Mouse (Mus musculus) heart, postnatal 0 days (tissue): ENCODE results near the gene Hhipl1. TPM values are rescaled to one million over a fixed set of nuclear protein-coding genes. Genes with fewer than 3 reads are reported as not detected.

Source experiments
- ATAC-seq: fragments of 200-750 bp; cut with Nextera tagmentation; 2 replicates; pipeline ENCODE4 v1.8.0; 2017; ENCODE audit warnings: low read depth, moderate number of reproducible peaks, moderate library complexity; ENCODE audit not compliant: insufficient read depth
- DNase-seq: peaks from one replicate; pipeline ENCODE4 v3.0.0-alpha.2; 2016; ENCODE audit warnings: low spot score
- H3K27ac ChIP-seq: fragments of 300-500 bp; sonication (generic); 2 replicates; pipeline ENCODE4 v1.5.1; 2014; ENCODE audit warnings: low read depth, mild to moderate bottlenecking
- H3K27me3 ChIP-seq: fragments of 300-500 bp; sonication (generic); 2 replicates; pipeline ENCODE4 v1.6.1; 2014; ENCODE audit warnings: low read length, mixed read lengths; ENCODE audit not compliant: control insufficient read depth, insufficient read depth
- H3K36me3 ChIP-seq: fragments of 300-500 bp; sonication (generic); replicated peaks from 2 replicates; pipeline ENCODE4 v1.6.1; 2014; ENCODE audit warnings: low read length, mixed read lengths; ENCODE audit not compliant: control insufficient read depth, insufficient read depth
- H3K4me1 ChIP-seq: fragments of 300-500 bp; sonication (generic); 2 replicates; pipeline ENCODE4 v1.6.1; 2014; ENCODE audit warnings: antibody characterized with exemption; ENCODE audit not compliant: control insufficient read depth, insufficient read depth
- H3K4me2 ChIP-seq: fragments of 300-500 bp; sonication (generic); 2 replicates; pipeline ENCODE4 v1.6.1; 2014; ENCODE audit warnings: low read depth, mild to moderate bottlenecking, low read length, moderate library complexity
- H3K4me3 ChIP-seq: fragments of 300-500 bp; sonication (generic); 2 replicates; pipeline ENCODE4 v1.5.1; 2014; ENCODE audit warnings: low read depth, low read length
- H3K9ac ChIP-seq: fragments of 300-500 bp; sonication (generic); replicated peaks from 2 replicates; pipeline ENCODE4 v1.6.1; 2014; ENCODE audit warnings: low read depth, low read length, mixed read lengths
- H3K9me3 ChIP-seq: fragments of 300-500 bp; sonication (generic); replicated peaks from 2 replicates; pipeline ENCODE4 v1.6.1; 2016; ENCODE audit warnings: low read length; ENCODE audit not compliant: control insufficient read depth
- CTCF ChIP-seq: IDR thresholded peaks from 2 replicates; pipeline ENCODE4 v1.5.1; 2016; ENCODE audit warnings: antibody characterized with exemption, control low read depth, low read depth
- EP300 ChIP-seq: IDR thresholded peaks from 2 replicates; pipeline ENCODE4 v1.6.1; 2016; ENCODE audit warnings: antibody characterized with exemption, low read depth
- WGBS: fragments of 180-500 bp; shearing (Covaris S2); extraction: QIAGEN DNeasy Blood & Tissue Kit; methylation state at CpG from one replicate; pipeline ENCODE4 v1.1.7; 2014; 5-methylcytosine and 5-hydroxymethylcytosine counted together
- polyA plus RNA-seq: library from polyadenylated mRNA; unstranded; fragments of >200 nt; fragmentation: Nextera tagmentation; extraction: Ambion mirVana; gene quantifications from 2 replicates; pipeline ENCODE4 v1.2.1, GENCODE M21; 2015
- total RNA-seq: library from RNA; depleted of rRNA; stranded (reverse); fragments of >200 nt; gene quantifications from 2 replicates; pipeline ENCODE4 v1.2.3, GENCODE M21; 2014; ENCODE audit warnings: low replicate concordance

The Hhipl1 gene
- total and polyA plus RNA-seq, 2 experiments from 2014 or later, result 0.61 to 5.0 TPM

DNA sequence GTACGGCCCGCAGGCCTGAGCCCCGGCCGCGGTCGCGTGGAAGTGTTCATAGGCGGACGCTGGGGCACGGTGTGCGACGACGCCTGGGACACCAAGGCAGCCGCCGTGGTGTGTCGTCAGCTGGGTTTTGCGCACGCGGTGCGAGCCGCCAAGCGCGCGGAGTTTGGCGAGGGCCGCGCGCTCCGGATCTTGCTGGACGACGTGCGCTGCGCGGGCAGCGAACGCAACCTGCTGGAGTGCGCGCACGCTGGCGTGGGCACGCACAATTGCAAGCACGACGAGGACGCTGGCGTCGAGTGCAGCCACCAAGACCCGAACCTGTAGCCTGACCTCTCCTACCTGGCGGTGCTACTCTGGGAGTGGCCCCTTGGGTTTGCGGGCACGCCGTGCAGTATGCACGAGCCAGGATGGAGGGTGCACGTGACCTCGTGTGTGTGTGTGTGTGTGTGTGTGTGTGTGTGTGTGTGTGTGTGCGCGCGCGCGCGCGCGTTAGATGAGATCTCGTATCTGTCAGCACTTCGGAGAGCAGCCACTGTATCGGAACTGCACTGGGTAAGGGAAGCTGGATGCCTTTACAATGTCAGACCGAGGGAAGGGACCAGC, 21.9 kb downstream of the Hhipl1 start:
- ATAC-seq (0 out of 2 replicates have a peak, but pooled peaks have one; percentile 34), DNase-seq (no peak)
- 1% methylated on average over 56 of the region's 66 CpGs for WGBS
- Histone ChIP-seq H3K36me3 (no peaks in the 10 kb centered on the region), H3K27me3 (peaks cover 49% of the 10 kb centered on the region), H3K4me3 (peak overlapping the region; percentile 42), H3K4me1 (peaks cover 7% of the 10 kb centered on the region), H3K9me3 (no peaks in the 10 kb centered on the region), H3K4me2 (peak overlapping the region; percentile 56), H3K9ac (no peak overlapping the region), H3K27ac (no peak overlapping the region)
- TF ChIP-seq EP300 (0 out of 2 replicates have a peak, but pooled peaks have one; percentile 20), CTCF (no peak)

DNA sequence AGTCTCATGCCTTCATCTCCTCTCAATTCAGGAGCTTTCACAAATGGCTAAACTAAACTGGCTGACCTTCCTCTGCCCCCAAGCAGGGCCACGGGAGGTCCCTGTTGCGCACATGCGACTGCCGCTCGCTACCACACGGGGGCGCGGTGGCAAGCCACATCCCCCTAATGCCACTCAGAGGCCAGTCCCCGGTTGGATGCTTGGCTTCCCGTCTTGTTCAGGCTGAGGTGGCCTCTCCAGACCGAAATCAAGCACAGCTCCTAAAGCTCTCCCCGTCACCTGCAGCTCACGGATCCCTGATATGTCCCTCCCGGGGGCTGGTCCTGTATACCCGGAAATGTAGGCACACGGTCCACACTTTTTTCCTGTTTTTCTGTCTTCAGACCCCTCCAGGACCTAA, 27.0 kb downstream of the Hhipl1 start:
- Histone ChIP-seq H3K36me3 (no peaks in the 10 kb centered on the region), H3K4me1 (peaks cover 11% of the 10 kb centered on the region), H3K27ac (peak overlapping the region; percentile 39; the same call in 1 of the 2 replicates), H3K9me3 (no peaks in the 10 kb centered on the region), H3K27me3 (peaks cover 42% of the 10 kb centered on the region), H3K4me3 (peak overlapping the region; percentile 62), H3K9ac (no peak overlapping the region), H3K4me2 (peak overlapping the region; percentile 98)
- peak; percentile 67 for ATAC-seq
- peak; percentile 82 for DNase-seq
- TF ChIP-seq CTCF, result peak; percentile 98
- TF ChIP-seq EP300, result no peak
- WGBS, result under 1% methylated on average over 16 of the region's 16 CpGs

DNA sequence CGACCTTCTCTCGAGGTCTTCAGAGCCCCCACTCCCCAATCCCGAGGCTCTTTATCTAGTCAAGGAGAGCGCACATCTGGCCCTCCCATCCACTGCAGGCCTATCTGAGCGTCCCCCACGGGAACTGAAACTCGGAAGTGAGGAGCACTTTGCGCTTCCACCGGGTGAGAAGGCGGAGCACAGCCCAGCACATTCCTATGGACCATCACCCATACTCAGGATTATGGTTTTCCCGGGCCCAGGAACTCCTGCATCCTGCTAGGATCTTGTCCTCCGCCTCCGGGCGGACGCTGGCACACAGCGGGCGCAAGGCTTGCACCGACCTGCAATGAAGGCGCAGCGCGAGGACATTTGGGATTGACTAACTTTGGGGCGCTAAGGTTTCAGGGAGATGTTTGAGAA, 27.4 kb downstream of the Hhipl1 start:
- H3K4me2 ChIP-seq, result peak overlapping the region; percentile 98
- H3K27ac ChIP-seq, result peak overlapping the region; percentile 39; the same call in 1 of the 2 replicates
- H3K9me3 ChIP-seq, result no peaks in the 10 kb centered on the region
- ATAC-seq (peak; percentile 14), DNase-seq (peak; percentile 8)
- no peaks in the 10 kb centered on the region for H3K36me3 ChIP-seq
- WGBS, result under 1% methylated on average over 22 of the region's 22 CpGs
- H3K9ac ChIP-seq, result 0 out of 2 replicates have a peak overlapping the region, but pooled peaks have one; percentile 5
- H3K4me1 ChIP-seq, result 0 out of 2 replicates have a peak, but pooled peaks cover 10% of the 10 kb centered on the region
- H3K4me3 ChIP-seq, result peak overlapping the region; percentile 62
- TF ChIP-seq CTCF, result no peak
- H3K27me3 ChIP-seq, result peaks cover 38% of the 10 kb centered on the region

DNA sequence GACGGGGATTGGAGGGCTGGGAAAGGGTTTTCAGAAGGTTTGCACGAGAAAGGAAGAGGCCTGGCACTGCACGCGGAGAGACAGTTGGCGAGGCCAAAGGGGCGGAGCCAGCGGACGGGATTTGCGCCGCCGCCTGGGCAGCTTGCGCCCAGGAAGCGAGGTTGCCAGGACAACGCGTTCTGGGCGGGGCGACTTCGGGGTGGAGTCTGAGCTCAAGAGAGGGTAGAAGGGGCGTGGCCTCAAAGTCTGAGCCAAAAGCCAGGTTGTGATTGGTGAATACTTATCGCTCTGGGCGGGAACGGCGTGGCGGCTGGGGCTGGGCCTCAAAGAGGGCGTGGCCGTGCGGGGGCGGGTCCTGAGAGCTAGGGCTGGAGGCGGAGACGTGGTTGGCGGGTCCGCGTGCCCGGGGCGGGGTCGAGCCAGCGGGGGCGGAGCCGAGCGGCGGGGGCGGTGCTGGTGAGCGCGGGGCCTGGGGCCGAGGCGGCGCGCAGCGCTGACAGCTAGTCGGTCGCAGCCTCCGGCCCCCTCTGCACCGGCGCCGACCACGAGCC, 27.9 kb downstream of the Hhipl1 start, which contains the start of gene Cyp46a1:
TSS of gene Cyp46a1 (plus strand) at position 487 of the 551 bp plus-strand sequence.
- under 1% methylated on average over 34 of the region's 56 CpGs for WGBS

DNA sequence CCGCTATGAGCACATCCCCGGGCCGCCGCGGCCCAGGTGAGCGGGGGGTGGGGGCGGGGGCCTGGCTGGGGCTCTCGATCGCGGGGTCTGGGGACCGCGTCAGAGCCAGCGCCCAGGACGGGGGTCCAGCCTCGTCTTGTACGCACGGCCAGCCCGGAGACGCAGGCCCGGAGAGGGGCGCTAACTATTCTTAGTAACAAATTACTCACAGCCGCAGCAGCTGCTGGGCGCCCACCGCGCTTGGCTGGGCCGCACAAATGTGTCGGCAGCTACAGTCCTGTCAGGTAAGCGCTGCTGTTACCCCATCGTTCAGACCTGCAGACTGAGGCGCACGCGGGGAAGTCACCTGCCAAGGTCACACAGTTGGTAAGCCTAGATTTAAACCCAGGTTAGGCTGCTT, 28.5 kb downstream of the Hhipl1 start:
- peak; percentile 1; the same call in 1 of the 2 replicates for ATAC-seq

More for the DNA sequence above, 27.9 kb downstream of the Hhipl1 start, which contains the start of gene Cyp46a1:
- Histone ChIP-seq H3K4me1 (0 out of 2 replicates have a peak, but pooled peaks cover 10% of the 10 kb centered on the region), H3K36me3 (no peaks in the 10 kb centered on the region), H3K4me3 (peak within 1 kb of the TSS; percentile 62), H3K9ac (peak within 1 kb of the TSS; percentile 38), H3K4me2 (peak within 1 kb of the TSS; percentile 98), H3K27me3 (peaks cover 33% of the 10 kb centered on the region), H3K27ac (peak within 1 kb of the TSS; percentile 39; the same call in 1 of the 2 replicates), H3K9me3 (no peaks in the 10 kb centered on the region)
- TF ChIP-seq EP300 (no peak), CTCF (peak; percentile 24)
- ATAC-seq (peak; percentile 93), DNase-seq (peak; percentile 99)

More for the DNA sequence above, 28.5 kb downstream of the Hhipl1 start:
- 0 out of 2 replicates have a peak, but pooled peaks cover 10% of the 10 kb centered on the region for H3K4me1 ChIP-seq
- H3K4me3 ChIP-seq, result peak overlapping the region; percentile 62
- no peaks in the 10 kb centered on the region for H3K9me3 ChIP-seq
- H3K9ac ChIP-seq, result peak overlapping the region; percentile 38
- peak overlapping the region; percentile 98 for H3K4me2 ChIP-seq
- peaks cover 28% of the 10 kb centered on the region; the same call in 1 of the 2 replicates for H3K27me3 ChIP-seq
- DNase-seq, result no peak
- TF ChIP-seq EP300, result no peak
- no peak for TF ChIP-seq CTCF
- H3K36me3 ChIP-seq, result no peaks in the 10 kb centered on the region
- 1% methylated on average over 31 of the region's 32 CpGs for WGBS
- no peak overlapping the region; the same call in 1 of the 2 replicates for H3K27ac ChIP-seq
